Mouse (Mus musculus) lung, embryonic 14.5 days (tissue): ENCODE results near the gene Krtap24-1. TPM values are rescaled to one million over a fixed set of nuclear protein-coding genes. Genes with fewer than 3 reads are reported as not detected.

Experiments
- ATAC-seq: fragments of 200-750 bp; cut with Nextera tagmentation; 2 replicates; pipeline ENCODE4 v1.8.0; 2017; ENCODE audit warnings: mild to moderate bottlenecking, moderate TSS enrichment, moderate library complexity; ENCODE audit not compliant: insufficient read depth
- DNase-seq: peaks from one replicate; pipeline ENCODE4 v3.0.0-alpha.2; 2015
- H3K27ac ChIP-seq: fragments of 300-500 bp; sonication (generic); 2 replicates; pipeline ENCODE4 v1.5.1; 2014; ENCODE audit warnings: low read depth, mild to moderate bottlenecking, moderate library complexity
- H3K27me3 ChIP-seq: fragments of 300-500 bp; sonication (generic); 2 replicates; pipeline ENCODE4 v1.6.1; 2014; ENCODE audit warnings: low read length, control low read depth; ENCODE audit not compliant: insufficient read depth
- H3K36me3 ChIP-seq: fragments of 300-500 bp; sonication (generic); 2 replicates; pipeline ENCODE4 v1.6.1; 2014; ENCODE audit warnings: control low read depth; ENCODE audit not compliant: insufficient read depth
- H3K4me1 ChIP-seq: fragments of 300-500 bp; sonication (generic); 2 replicates; pipeline ENCODE4 v1.6.1; 2014; ENCODE audit warnings: antibody characterized with exemption, control low read depth; ENCODE audit not compliant: insufficient read depth
- H3K4me2 ChIP-seq: fragments of 300-500 bp; sonication (generic); 2 replicates; pipeline ENCODE4 v1.6.1; 2014; ENCODE audit warnings: mild to moderate bottlenecking
- H3K4me3 ChIP-seq: fragments of 300-500 bp; sonication (generic); 2 replicates; pipeline ENCODE4 v1.5.1; 2014; ENCODE audit warnings: low read depth, low read length
- H3K9ac ChIP-seq: fragments of 300-500 bp; sonication (generic); 2 replicates; pipeline ENCODE4 v1.6.1; 2014
- H3K9me3 ChIP-seq: fragments of 300-500 bp; sonication (generic); 2 replicates; pipeline ENCODE4 v1.6.1; 2016; ENCODE audit warnings: low read depth, low read length, control low read depth
- CTCF ChIP-seq: IDR thresholded peaks from 2 replicates; pipeline ENCODE4 v1.5.1; 2016; ENCODE audit warnings: antibody characterized with exemption, low read depth
- WGBS: fragments of 180-500 bp; shearing (Covaris S2); extraction: QIAGEN DNeasy Blood & Tissue Kit; methylation state at CpG from one replicate; pipeline ENCODE4 v1.1.7; 2014; 5-methylcytosine and 5-hydroxymethylcytosine counted together
- polyA plus RNA-seq: library from polyadenylated mRNA; unstranded; fragments of >200 nt; fragmentation: Nextera tagmentation; extraction: Ambion mirVana; gene quantifications from 2 replicates; pipeline ENCODE4 v1.2.1, GENCODE M21; 2014

Krtap24-1 gene
- polyA plus RNA-seq, 1 experiment from 2014 or later: not detected

- Histone ChIP-seq H3K36me3 (no peaks in the 10 kb centered on the region), H3K4me3 (no peak overlapping the region), H3K4me2 (no peak overlapping the region), H3K27me3 (no peaks in the 10 kb centered on the region), H3K4me1 (no peaks in the 10 kb centered on the region), H3K27ac (no peak overlapping the region), H3K9ac (no peak overlapping the region), H3K9me3 (no peaks in the 10 kb centered on the region)
- ATAC-seq (no peak), DNase-seq (no peak)
- no peak for TF ChIP-seq CTCF
- 79% methylated on average over 1 of the region's 1 CpGs for WGBS
These were observed 43.0 kb downstream of the Krtap24-1 start for GRCm38 (mm10) chr16:88569096-88569495.

- WGBS: 58% methylated on average over 6 of the region's 6 CpGs
- TF ChIP-seq CTCF: no peak
- ATAC-seq (peak; percentile 80), DNase-seq (peak; percentile 60)
- Histone ChIP-seq H3K9ac (no peak within 1 kb of the TSS), H3K4me3 (no peak within 1 kb of the TSS), H3K36me3 (no peaks in the 10 kb centered on the region), H3K9me3 (no peaks in the 10 kb centered on the region), H3K4me2 (peak within 1 kb of the TSS; percentile 27), H3K27ac (peak within 1 kb of the TSS; percentile 30; the same call in 1 of the 2 replicates), H3K27me3 (no peaks in the 10 kb centered on the region), H3K4me1 (no peaks in the 10 kb centered on the region; the same call in 1 of the 2 replicates)
These were observed 48.8 kb downstream of the Krtap24-1 start, which contains the start of gene Cldn8 for GRCm38 (mm10) chr16:88563045-88563913. Cldn8 (minus strand) TSS chr16:88563183.

GRCm38 (mm10) chr16:88561617-88562164, 50.4 kb downstream of the Krtap24-1 start:
- TF ChIP-seq CTCF: no peak
- WGBS: 29% methylated on average over 6 of the region's 6 CpGs
- Histone ChIP-seq H3K27ac (no peak overlapping the region), H3K36me3 (no peaks in the 10 kb centered on the region), H3K4me2 (peak overlapping the region; percentile 27), H3K27me3 (no peaks in the 10 kb centered on the region), H3K4me3 (no peak overlapping the region), H3K9ac (no peak overlapping the region), H3K4me1 (no peaks in the 10 kb centered on the region; the same call in 1 of the 2 replicates), H3K9me3 (no peaks in the 10 kb centered on the region)
- DNase-seq (no peak), ATAC-seq (no peak)

Other genes starting within 250 kb of the Krtap24-1 start
- not detected in 2 replicates for gene Cldn17, start 105.3 kb downstream of the Krtap24-1 start, polyA plus RNA-seq
- gene Cldn8, start 49.1 kb downstream of the Krtap24-1 start, polyA plus RNA-seq: 2.3 and 2.7 TPM in 2 replicates
- not detected in 2 replicates for gene 2310079G19Rik, start 15.4 kb upstream of the Krtap24-1 start, polyA plus RNA-seq
- gene Krtap26-1, start 35.5 kb upstream of the Krtap24-1 start, polyA plus RNA-seq: not detected in 2 replicates
- gene Krtap27-1, start 59.4 kb upstream of the Krtap24-1 start, polyA plus RNA-seq: not detected in 2 replicates
- not detected in 2 replicates for gene 2310061N02Rik, start 95.7 kb upstream of the Krtap24-1 start, polyA plus RNA-seq
- gene Krtap13-1, start 116.6 kb upstream of the Krtap24-1 start, polyA plus RNA-seq: not detected in 2 replicates
- not detected in 2 replicates for gene Krtap13, start 139.4 kb upstream of the Krtap24-1 start, polyA plus RNA-seq
- not detected in 2 replicates for gene 2310034C09Rik, start 146.6 kb upstream of the Krtap24-1 start, polyA plus RNA-seq
- not detected in 2 replicates for gene 2310057N15Rik, start 161.9 kb upstream of the Krtap24-1 start, polyA plus RNA-seq
- not detected in 2 replicates for gene Gm5965, start 165.6 kb upstream of the Krtap24-1 start, polyA plus RNA-seq
- not detected in 2 replicates for gene Gm20741, start 199.9 kb upstream of the Krtap24-1 start, polyA plus RNA-seq
- not detected in 2 replicates for gene Krtap15, start 207.9 kb upstream of the Krtap24-1 start, polyA plus RNA-seq
- gene Krtap14, start 213.9 kb upstream of the Krtap24-1 start, polyA plus RNA-seq: not detected in 2 replicates